Mouse (Mus musculus): ENCODE measurements around the gene Wdr6.

The Wdr6 gene

DNA sequence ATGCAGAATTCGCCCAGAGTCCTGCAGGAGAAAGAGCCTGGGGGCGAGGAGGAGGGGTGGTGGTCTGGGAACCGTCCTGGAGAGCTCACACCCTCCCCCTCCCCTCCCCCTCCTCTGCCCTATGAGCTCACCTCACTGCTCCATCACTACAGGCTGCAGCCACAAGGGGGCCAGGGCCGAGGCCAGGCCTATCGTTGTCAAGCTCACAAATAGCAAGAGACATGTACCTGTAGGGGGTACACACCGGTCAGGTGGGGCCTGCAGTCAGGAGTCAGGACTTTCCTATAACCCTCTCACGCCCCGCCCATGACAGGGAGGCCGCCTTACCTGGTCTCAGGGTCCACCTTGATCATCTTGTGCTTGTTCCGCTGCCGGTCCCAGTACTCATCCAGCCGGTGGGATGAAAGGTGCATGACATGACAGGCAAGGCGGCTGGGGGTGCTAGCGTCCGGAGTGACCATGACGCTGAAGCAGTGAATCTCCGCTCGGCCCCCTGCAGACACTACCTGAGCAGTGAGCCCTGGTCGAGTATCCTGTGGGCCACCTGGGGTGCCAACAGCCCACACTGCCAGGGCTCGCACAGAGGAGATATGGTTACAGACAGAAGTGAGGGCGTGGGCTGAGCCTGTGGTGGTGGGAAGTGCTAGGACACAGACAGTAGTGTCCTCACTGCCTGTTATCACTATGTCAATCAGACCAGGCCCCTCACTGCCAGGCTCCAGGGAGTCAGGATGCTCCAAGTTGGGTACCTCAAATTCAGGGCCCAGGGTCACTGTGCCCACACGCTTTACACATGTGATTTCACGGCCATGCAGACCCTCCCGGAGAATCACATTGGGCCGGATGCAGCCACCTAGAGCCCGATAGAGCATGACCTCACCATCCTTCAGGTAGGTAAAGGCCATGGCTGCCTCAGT is 4.5 kb downstream of the Wdr6 start:
- DNase-seq, result peak; percentile 55 to 87

DNA sequence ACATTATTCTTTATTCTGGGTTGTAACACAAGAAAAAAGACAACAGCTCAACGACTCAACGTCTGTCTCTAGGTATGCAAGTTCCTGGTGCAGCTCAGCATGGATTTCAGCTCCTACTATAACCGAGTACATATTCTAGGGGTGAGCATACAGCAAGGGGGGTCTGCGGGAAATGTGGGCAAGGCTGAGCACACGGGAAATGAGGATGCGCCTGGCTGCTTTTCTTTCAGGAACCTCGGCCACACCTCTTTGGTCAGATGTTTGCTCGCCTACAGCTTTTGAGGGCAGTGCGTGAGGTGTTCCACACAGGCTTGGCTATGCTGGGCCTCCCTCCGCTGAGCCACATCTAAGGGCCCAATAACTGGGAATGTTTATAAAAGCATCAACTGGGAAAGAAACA is 6.2 kb downstream of the Wdr6 start:
- no peak for DNase-seq

GRCm38 (mm10) chr9:108571401-108571973 is 7.1 kb downstream of the Wdr6 start:
- DNase-seq, result no peak

DNA sequence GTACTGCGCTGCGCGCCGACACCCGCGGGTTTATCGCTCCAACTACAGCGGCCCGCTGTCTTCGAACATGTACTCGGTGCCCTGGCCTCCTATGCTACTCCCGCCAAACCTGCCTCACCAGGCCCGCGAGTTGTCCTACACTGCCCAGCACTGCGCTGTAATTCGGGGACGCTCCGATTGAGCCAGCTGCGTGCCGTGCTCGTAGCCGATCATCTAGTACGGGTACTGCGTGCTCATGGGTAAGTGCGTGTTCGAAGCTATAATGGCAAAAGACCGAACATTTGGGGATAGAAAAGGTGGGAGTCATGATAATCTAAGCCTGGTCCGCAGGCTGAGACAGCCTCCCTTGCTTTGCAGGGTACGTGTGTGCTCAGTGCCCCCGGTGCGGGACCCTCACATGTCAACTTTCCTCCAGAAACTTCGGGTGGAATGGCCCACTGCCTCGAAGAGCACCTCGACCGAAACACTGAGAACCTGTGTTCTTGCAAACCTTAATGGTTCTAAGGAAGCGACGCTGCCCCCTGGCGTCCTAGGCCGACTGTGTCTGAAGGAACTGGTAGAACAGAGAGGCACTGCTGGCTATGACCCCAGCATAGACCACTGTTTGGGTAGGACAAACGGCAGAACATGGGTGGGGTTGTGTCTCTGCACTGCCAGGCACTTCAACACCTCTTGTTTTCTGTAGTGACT is 8.2 kb downstream of the Wdr6 start:
- peak; percentile 88 to 96 for DNase-seq

GRCm38 (mm10) chr9:108569381-108570206 is 8.9 kb downstream of the Wdr6 start, which contains the start of gene Dalrd3:
TSS of gene Dalrd3 (plus strand) at chr9:108569886.
- DNase-seq, result peak; percentile 96 to 98

DNA sequence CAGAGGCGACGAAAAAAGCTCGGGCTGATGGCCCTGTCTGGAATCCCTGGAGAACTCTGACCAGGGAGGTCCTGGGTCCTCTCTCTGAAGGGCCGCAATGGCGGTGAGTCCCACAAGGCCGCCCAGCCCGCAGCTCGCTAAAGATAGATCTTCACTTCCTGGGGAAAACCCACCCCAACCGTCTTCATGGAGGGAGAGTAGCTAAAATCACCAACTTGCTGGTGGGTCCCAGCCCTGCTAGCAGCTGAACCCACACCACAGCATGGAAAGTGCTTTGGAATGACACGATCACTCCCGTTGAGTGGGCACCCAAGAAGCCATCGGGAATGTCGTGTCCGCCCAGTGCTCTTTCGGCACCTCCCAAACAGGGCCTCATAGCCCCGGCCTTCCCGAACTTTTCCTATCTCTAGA is 10.0 kb downstream of the Wdr6 start:
- DNase-seq, result no peak

- DNase-seq, result peak in 1 of 2 experiments; percentile 54
These were observed 10.6 kb downstream of the Wdr6 start for GRCm38 (mm10) chr9:108567931-108568419.

GRCm38 (mm10) chr9:108566815-108567776 is 11.4 kb downstream of the Wdr6 start, which contains the start of gene Ndufaf3:
TSS of gene Ndufaf3 (minus strand) at chr9:108567434.
- peak; percentile 98 for DNase-seq

GRCm38 (mm10) chr9:108565881-108566814 is 12.4 kb downstream of the Wdr6 start:
- DNase-seq, result no peak

DNA sequence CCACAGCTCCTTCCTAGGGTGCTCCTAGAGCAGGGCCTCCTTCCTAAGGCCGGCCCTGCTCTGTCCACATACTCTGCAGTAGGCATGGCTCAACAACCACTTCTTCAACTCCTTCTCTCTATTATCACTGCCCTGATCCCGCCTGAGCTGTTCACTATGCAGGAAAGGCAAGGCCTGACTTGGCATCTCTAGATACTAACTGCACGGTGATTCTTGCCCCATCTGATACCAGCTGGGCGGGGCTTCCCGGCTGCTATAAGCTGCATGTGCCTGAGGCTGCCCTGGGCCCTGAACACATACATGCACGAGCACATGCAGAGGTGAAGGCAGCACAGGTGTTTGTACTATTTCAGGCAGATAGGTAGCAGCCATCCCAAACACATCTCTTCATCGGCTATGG is 14.4 kb downstream of the Wdr6 start:
- DNase-seq, result no peak

DNA sequence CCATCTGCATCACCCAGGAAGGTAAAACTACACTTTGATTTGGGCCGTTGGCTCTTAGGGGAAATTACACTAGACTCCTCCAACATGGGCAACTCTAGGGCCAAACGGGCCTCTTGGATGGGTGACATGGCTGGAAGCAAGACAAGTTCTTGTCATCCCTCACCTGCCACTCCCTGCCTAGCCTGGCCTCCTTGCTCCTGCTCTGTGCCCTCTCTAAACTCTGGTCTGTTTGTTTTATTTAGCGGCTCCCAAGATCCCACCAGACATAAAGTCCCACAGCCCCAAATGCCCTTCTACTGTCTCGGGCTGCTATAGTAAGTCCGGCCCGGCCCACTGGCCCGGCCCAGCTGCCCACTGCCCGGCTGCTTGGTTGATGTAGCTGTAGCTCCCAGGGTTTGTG is 14.9 kb downstream of the Wdr6 start:
- DNase-seq, result no peak

DNA sequence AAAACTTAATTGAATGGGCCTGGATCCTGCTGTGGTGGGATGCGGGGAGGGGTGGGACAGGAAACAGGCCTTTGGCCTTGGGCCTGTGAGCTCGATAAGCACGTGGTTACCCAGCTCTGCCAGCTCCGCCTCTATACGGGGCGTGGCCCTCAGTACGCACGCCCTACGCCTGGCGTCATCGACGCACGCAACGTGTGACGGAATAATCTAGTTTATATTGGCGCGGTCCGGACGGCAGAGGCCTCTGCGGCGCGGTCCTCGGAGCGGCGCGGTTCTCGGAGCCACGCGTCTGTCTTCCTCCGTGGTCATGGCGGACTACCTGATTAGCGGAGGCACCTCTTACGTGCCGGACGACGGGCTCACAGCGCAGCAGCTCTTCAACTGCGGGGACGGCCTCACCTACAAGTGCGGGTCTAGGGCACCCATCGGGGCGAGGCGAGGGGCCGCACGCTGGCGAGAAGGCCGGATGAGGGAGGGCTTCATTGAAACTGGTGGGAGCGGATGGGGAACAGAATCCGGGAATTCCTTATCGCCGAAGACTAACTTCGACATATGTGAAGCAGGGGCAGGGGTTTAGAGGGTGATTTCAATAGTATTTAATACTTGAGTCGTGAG is 18.2 kb downstream of the Wdr6 start, which contains the start of gene Impdh2:
Impdh2 (plus strand) TSS at position 60 of the 615 bp plus-strand sequence.
- peak; percentile 97 for DNase-seq

GRCm38 (mm10) chr9:108559169-108559568 is 19.4 kb downstream of the Wdr6 start:
- DNase-seq, result no peak

- DNase-seq, result no peak
These were observed 31.7 kb downstream of the Wdr6 start for GRCm38 (mm10) chr9:108546875-108547274.

GRCm38 (mm10) chr9:108545986-108546385 is 32.6 kb downstream of the Wdr6 start:
- peak in 1 of 2 experiments; percentile 12 for DNase-seq

DNA sequence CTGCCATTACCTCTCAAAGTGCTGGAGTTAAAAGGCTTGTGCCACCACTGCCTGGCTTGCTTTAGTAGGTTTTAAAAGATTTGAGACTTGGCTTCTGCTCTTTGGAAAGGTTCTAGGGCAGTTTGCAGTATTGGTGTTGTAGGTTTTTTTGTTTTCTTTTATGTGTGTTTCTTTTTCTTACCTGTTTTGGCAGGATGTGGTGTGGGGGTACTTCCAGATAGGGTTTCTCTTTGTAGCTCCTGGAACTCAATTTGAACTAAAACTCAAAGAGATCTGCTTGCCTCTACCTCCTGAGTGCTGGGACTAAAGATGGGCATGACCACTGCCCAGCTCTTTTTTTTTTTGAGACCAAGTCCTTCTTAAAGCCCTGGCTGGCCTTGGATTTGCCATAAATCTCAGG is 37.7 kb downstream of the Wdr6 start:
- no peak for DNase-seq

GRCm38 (mm10) chr9:108531496-108531895 is 47.0 kb downstream of the Wdr6 start:
- no peak for DNase-seq

DNA sequence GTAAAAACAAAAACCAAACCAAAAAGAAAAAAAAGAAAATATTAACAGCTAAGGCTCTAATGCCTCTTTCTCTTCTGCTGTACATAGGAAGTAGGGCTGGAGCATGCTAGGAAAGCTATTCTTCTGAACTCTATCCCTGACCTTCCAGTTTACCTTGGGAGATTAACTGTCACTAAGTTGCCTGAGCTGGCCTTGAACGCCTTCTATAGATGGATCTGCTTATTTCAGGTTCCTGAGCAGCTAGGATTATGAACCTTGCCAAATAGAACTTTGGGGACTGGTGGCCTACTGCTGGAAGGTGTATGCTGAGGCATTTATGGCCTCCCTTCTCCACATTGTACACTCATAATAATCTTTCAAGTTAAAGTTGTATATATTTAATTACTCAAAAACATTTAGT is 47.6 kb downstream of the Wdr6 start:
- no peak for DNase-seq

- DNase-seq, result no peak
These were observed 53.1 kb downstream of the Wdr6 start for GRCm38 (mm10) chr9:108525400-108525799.
